Mouse (Mus musculus) cerebellum, adult 2 months (tissue): ENCODE data around the gene Lrrc75a.

Source experiments
- CTCF ChIP-seq: fragments of 200-500 bp; IDR thresholded peaks from 2 replicates; pipeline ENCODE4 v1.5.1; 2011; ENCODE audit warnings: low read depth, mild to moderate bottlenecking, control low read depth, low read length, moderate library complexity, borderline replicate concordance; ENCODE audit not compliant: insufficient read depth
- POLR2A ChIP-seq: fragments of 200-500 bp; IDR thresholded peaks from 2 replicates; pipeline ENCODE4 v1.6.1; 2011; ENCODE audit warnings: low read length, control low read depth, borderline replicate concordance; ENCODE audit not compliant: insufficient read depth

- TF ChIP-seq CTCF (no peak), POLR2A (no peak)
Measured at GRCm38 (mm10) chr11:62598571-62598970, 49.8 kb downstream of the Lrrc75a start.
